Comparison of ENCODE assay signal across 25 mouse cellular contexts in the genomic region with DNA sequence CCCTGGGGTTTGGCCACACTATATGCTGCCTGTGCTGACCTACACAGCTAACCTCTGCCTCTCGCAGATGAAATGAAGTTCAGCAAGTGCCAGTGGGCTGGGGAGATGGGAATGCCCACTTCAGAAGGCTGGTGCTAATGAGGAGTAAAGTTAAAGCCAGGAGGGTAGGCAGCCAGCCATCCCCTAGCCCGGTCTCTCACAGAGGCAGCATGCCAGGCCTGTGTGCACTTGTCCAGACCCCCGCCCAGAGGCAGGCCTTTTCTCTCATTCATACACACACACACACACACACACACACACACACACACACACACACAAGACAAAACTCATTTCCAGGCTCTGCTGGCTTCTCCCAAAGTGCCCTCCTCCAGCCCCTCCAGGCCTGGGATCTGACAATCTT.
A peak's percentile ranks its signal among the peaks of the same experiment; 100 is the strongest.
DNase-seq lines count a peak whose midpoint lies in the region; ATAC-seq and TF ChIP-seq lines count a peak whose summit lies in the region.
"Had no signal": no experiment of that assay in that cellular context is flagged by ENCODE, and none has a peak within 500 bp of the region (broad histone marks: within the 10 kb centered on the region; RNA-seq: fewer than 3 reads in every experiment).

No protein-coding gene starts in this region.

- no peak overlapping the region for H3K9ac ChIP-seq in hindbrain, embryonic 12.5 days
- H3K9ac ChIP-seq in midbrain, embryonic 14.5 days (replicated peaks; ENCODE audit: low read length): no peak overlapping the region
- no peak overlapping the region for H3K9ac ChIP-seq in hindbrain, postnatal 0 days (replicated peaks; ENCODE audit: low read length)
- H3K9ac ChIP-seq: heart, embryonic 12.5 days; liver, embryonic 15.5 days; neural tube, embryonic 12.5 days; stomach, embryonic 15.5 days had no signal

- ATAC-seq in hindbrain, embryonic 12.5 days (ENCODE audit: low FRiP score): no peak
- ATAC-seq in midbrain, embryonic 14.5 days (ENCODE audit: low FRiP score, low TSS enrichment): 0 out of 2 replicates have a peak, but pooled peaks have one; percentile 26
- ATAC-seq in hindbrain, postnatal 0 days: peak; percentile 24; the same call in 1 of the 2 replicates
- ATAC-seq: activated CD4-positive, CD25-positive, alpha-beta regulatory T cell, adult 4 months; intestine, postnatal 0 days had no signal

- peak overlapping the region; percentile 11; the same call in 1 of the 2 replicates for H3K27ac ChIP-seq in cerebellum, adult 2 months (ENCODE audit: insufficient read depth, low read length)
- peak overlapping the region; percentile 6; the same call in 1 of the 2 replicates for H3K27ac ChIP-seq in hindbrain, embryonic 10.5 days
- no peak overlapping the region for H3K27ac ChIP-seq in hindbrain, embryonic 12.5 days
- H3K27ac ChIP-seq in midbrain, embryonic 14.5 days (replicated peaks; ENCODE audit: low read depth, low read length): no peak overlapping the region
- no peak overlapping the region for H3K27ac ChIP-seq in midbrain, embryonic 10.5 days (replicated peaks)
- no peak overlapping the region for H3K27ac ChIP-seq in hindbrain, postnatal 0 days
- H3K27ac ChIP-seq: left cerebral cortex, adult 2 months; liver, embryonic 15.5 days; neural tube, embryonic 12.5 days had no signal

- H3K36me3 ChIP-seq in hindbrain, embryonic 10.5 days: peaks cover 10% of the 10 kb centered on the region
- no peaks in the 10 kb centered on the region for H3K36me3 ChIP-seq in hindbrain, embryonic 12.5 days
- no peaks in the 10 kb centered on the region for H3K36me3 ChIP-seq in midbrain, embryonic 14.5 days (ENCODE audit: control insufficient read depth, insufficient read depth, low read length)
- H3K36me3 ChIP-seq in midbrain, embryonic 10.5 days: no peaks in the 10 kb centered on the region
- no peaks in the 10 kb centered on the region for H3K36me3 ChIP-seq in hindbrain, postnatal 0 days (ENCODE audit: insufficient read depth, low read length)
- H3K36me3 ChIP-seq: liver, embryonic 15.5 days; neural tube, embryonic 12.5 days; stomach, embryonic 15.5 days had no signal

- H3K4me3 ChIP-seq in cerebellum, adult 2 months (replicated peaks; ENCODE audit: insufficient read depth, low read depth, low read length): no peak overlapping the region
- H3K4me3 ChIP-seq in hindbrain, embryonic 10.5 days: no peak overlapping the region
- H3K4me3 ChIP-seq in hindbrain, embryonic 12.5 days: no peak overlapping the region
- no peak overlapping the region for H3K4me3 ChIP-seq in midbrain, embryonic 14.5 days (replicated peaks; ENCODE audit: low read depth, low read length)
- H3K4me3 ChIP-seq in midbrain, embryonic 10.5 days: no peak overlapping the region
- H3K4me3 ChIP-seq in hindbrain, postnatal 0 days (ENCODE audit: low read length): no peak overlapping the region
- H3K4me3 ChIP-seq: embryonic facial prominence, embryonic 10.5 days; heart, embryonic 12.5 days; left cerebral cortex, adult 2 months; limb, embryonic 10.5 days; liver, embryonic 15.5 days; neural tube, embryonic 12.5 days; stomach, embryonic 15.5 days had no signal

- DNase-seq in cerebellum, adult 2 months: no peak
- DNase-seq in cerebellum, adult 9-11 months: no peak
- DNase-seq in hindbrain, embryonic 10.5 days (ENCODE audit: low spot score): no peak
- DNase-seq in midbrain, embryonic 14.5 days: no peak
- no peak for DNase-seq in midbrain, embryonic 10.5 days (ENCODE audit: low spot score)
- DNase-seq in hindbrain, postnatal 0 days (ENCODE audit: low spot score): peak; percentile 74
- DNase-seq: adrenal gland, adult 8-10 months; cerebellum, adult 8-10 months; gastrocnemius, postnatal 14 days; heart, adult 11 months; heart, postnatal 10 days; kidney, postnatal 25 days; liver; lung, postnatal 4 days; thymus, postnatal 36 days had no signal

- no peaks in the 10 kb centered on the region for H3K9me3 ChIP-seq in hindbrain, embryonic 10.5 days
- H3K9me3 ChIP-seq in hindbrain, embryonic 12.5 days (replicated peaks): no peaks in the 10 kb centered on the region
- H3K9me3 ChIP-seq in midbrain, embryonic 14.5 days (ENCODE audit: control insufficient read depth, low read length): no peaks in the 10 kb centered on the region
- H3K9me3 ChIP-seq in midbrain, embryonic 10.5 days (replicated peaks): no peaks in the 10 kb centered on the region
- H3K9me3 ChIP-seq in hindbrain, postnatal 0 days (ENCODE audit: low read length): no peaks in the 10 kb centered on the region
- H3K9me3 ChIP-seq: embryonic facial prominence, embryonic 10.5 days; heart, embryonic 12.5 days; limb, embryonic 10.5 days; liver, embryonic 15.5 days; neural tube, embryonic 12.5 days; stomach, embryonic 15.5 days had no signal

- no peaks in the 10 kb centered on the region for H3K27me3 ChIP-seq in cerebellum, adult 2 months (ENCODE audit: control insufficient read depth, insufficient read depth, low read length)
- H3K27me3 ChIP-seq in hindbrain, embryonic 10.5 days (ENCODE audit: insufficient read depth, poor library complexity, severe bottlenecking): 0 out of 2 replicates have a peak, but pooled peaks cover 2% of the 10 kb centered on the region
- no peaks in the 10 kb centered on the region for H3K27me3 ChIP-seq in hindbrain, embryonic 12.5 days
- H3K27me3 ChIP-seq in midbrain, embryonic 14.5 days (ENCODE audit: control insufficient read depth, insufficient read depth, low read length): no peaks in the 10 kb centered on the region
- no peaks in the 10 kb centered on the region for H3K27me3 ChIP-seq in midbrain, embryonic 10.5 days (ENCODE audit: low read depth, poor library complexity, severe bottlenecking)
- no peaks in the 10 kb centered on the region for H3K27me3 ChIP-seq in hindbrain, postnatal 0 days (ENCODE audit: insufficient read depth, low read length)
- H3K27me3 ChIP-seq: heart, embryonic 12.5 days; liver, embryonic 15.5 days; neural tube, embryonic 12.5 days; stomach, embryonic 15.5 days had no signal

- no peak for TF ChIP-seq CTCF in cerebellum, adult 2 months (IDR thresholded peaks at IDR 0.05; ENCODE audit: borderline replicate concordance, insufficient read depth, low read depth, low read length)
- no peak for TF ChIP-seq CTCF in hindbrain, postnatal 0 days (IDR thresholded peaks at IDR 0.05; ENCODE audit: low read depth)

- no peak for TF ChIP-seq POLR2A in cerebellum, adult 2 months (IDR thresholded peaks at IDR 0.05; ENCODE audit: borderline replicate concordance, insufficient read depth, low read length)

- WGBS in cerebellum, adult 2 months: 36% methylated on average over 3 of the region's 3 CpGs
- 79% methylated on average over 3 of the region's 3 CpGs for WGBS in hindbrain, embryonic 10.5 days
- WGBS in hindbrain, embryonic 12.5 days: 74% methylated on average over 3 of the region's 3 CpGs
- WGBS in midbrain, embryonic 14.5 days: 76% methylated on average over 3 of the region's 3 CpGs
- WGBS in midbrain, embryonic 10.5 days: 88% methylated on average over 3 of the region's 3 CpGs
- WGBS in hindbrain, postnatal 0 days: 43% methylated on average over 3 of the region's 3 CpGs

- peaks cover 74% of the 10 kb centered on the region for H3K4me1 ChIP-seq in cerebellum, adult 2 months (ENCODE audit: control insufficient read depth, insufficient read depth, low read length)
- peaks cover 52% of the 10 kb centered on the region for H3K4me1 ChIP-seq in hindbrain, embryonic 10.5 days (replicated peaks)
- peaks cover 39% of the 10 kb centered on the region for H3K4me1 ChIP-seq in hindbrain, embryonic 12.5 days
- 0 out of 2 replicates have a peak, but pooled peaks cover 7% of the 10 kb centered on the region for H3K4me1 ChIP-seq in midbrain, embryonic 14.5 days (ENCODE audit: control insufficient read depth, insufficient read depth, low read length)
- H3K4me1 ChIP-seq in midbrain, embryonic 10.5 days: peaks cover 50% of the 10 kb centered on the region
- H3K4me1 ChIP-seq in hindbrain, postnatal 0 days (ENCODE audit: insufficient read depth, low read length): peaks cover 25% of the 10 kb centered on the region
- H3K4me1 ChIP-seq: liver, embryonic 15.5 days had no signal

- H3K4me2 ChIP-seq in hindbrain, embryonic 12.5 days (replicated peaks): no peak overlapping the region
- H3K4me2 ChIP-seq in midbrain, embryonic 14.5 days (ENCODE audit: low read length): no peak overlapping the region
- H3K4me2 ChIP-seq in hindbrain, postnatal 0 days (ENCODE audit: low read depth, low read length): no peak overlapping the region
- H3K4me2 ChIP-seq: heart, embryonic 12.5 days; liver, embryonic 15.5 days; neural tube, embryonic 12.5 days; stomach, embryonic 15.5 days had no signal

Comparison
In these comparisons a context has a peak if more than half of its experiments do, and no peak if none do; other contexts are left out.
1. H3K27ac ChIP-seq: peak in cerebellum, adult 2 months (single experiment) and hindbrain, embryonic 10.5 days (single experiment); none in hindbrain, embryonic 12.5 days (single experiment), midbrain, embryonic 14.5 days (single experiment), midbrain, embryonic 10.5 days (single experiment) and hindbrain, postnatal 0 days (single experiment).